ENCODE assay signal across 20 mouse cellular contexts in the genomic region with DNA sequence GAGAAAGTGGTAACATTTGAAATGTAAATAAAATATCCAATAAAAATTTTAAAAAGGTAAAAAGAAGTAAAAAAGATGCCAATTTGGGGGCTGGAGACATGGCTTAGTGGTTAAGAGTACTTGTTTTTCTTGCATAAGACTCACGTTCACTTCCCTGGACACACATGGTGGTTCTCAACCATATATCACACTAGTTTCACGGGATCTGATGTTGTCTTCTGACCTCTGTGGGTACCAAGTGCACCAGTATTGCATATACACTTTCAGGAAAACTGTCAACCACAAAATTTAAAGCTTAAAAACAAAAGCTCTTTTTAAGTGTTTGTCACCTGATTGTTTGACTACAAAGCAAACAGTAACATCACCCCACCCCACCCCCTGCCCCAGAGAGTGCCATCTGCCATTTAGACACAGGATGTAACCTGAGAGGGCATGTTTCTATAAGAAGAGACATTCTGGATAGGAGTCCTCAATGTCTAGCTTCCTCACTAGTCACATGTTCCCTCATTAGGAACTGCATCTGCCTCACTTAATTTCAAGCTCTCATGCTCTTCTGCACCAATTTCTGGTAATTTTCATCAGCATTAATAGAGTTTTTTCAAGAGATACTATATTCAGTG.
A peak's percentile ranks its signal among the peaks of the same experiment; 100 is the strongest.
DNase-seq lines count a peak whose midpoint lies in the region; ATAC-seq lines count a peak whose summit lies in the region.
"Had no signal": no experiment of that assay in that cellular context is flagged by ENCODE, and none has a peak within 500 bp of the region (broad histone marks: within the 10 kb centered on the region; RNA-seq: fewer than 3 reads in every experiment).

No protein-coding gene starts in this region.

- no peaks in the 10 kb centered on the region for H3K27me3 ChIP-seq in embryonic facial prominence, embryonic 14.5 days (replicated peaks; ENCODE audit: control insufficient read depth, insufficient read depth, low read length)
- no peaks in the 10 kb centered on the region for H3K27me3 ChIP-seq in embryonic facial prominence, embryonic 10.5 days (replicated peaks; ENCODE audit: low read depth, poor library complexity, severe bottlenecking)
- H3K27me3 ChIP-seq in kidney, embryonic 15.5 days = no peaks in the 10 kb centered on the region
- H3K27me3 ChIP-seq: CH12.LX; embryonic facial prominence, embryonic 12.5 days; heart, embryonic 13.5 days; hindbrain, embryonic 12.5 days; Patski had no signal

- H3K4me1 ChIP-seq in embryonic facial prominence, embryonic 14.5 days (ENCODE audit: control insufficient read depth, insufficient read depth, low read length) = no peaks in the 10 kb centered on the region
- peaks cover 15% of the 10 kb centered on the region for H3K4me1 ChIP-seq in embryonic facial prominence, embryonic 10.5 days
- no peaks in the 10 kb centered on the region for H3K4me1 ChIP-seq in kidney, embryonic 15.5 days
- H3K4me1 ChIP-seq: embryonic facial prominence, embryonic 12.5 days had no signal

- H3K9ac ChIP-seq in embryonic facial prominence, embryonic 14.5 days (ENCODE audit: low read depth, low read length) = no peak overlapping the region
- no peak overlapping the region for H3K9ac ChIP-seq in kidney, embryonic 15.5 days
- H3K9ac ChIP-seq: embryonic facial prominence, embryonic 12.5 days; heart, embryonic 13.5 days; hindbrain, embryonic 12.5 days had no signal

- no peak for DNase-seq in embryonic facial prominence, embryonic 14.5 days (ENCODE audit: low spot score)
- no peak for DNase-seq in embryonic facial prominence, embryonic 10.5 days (ENCODE audit: low spot score)
- no peak for DNase-seq in kidney, postnatal 36 days
- peak; percentile 13 for DNase-seq in CD4-positive helper T cell, adult 2 months (ENCODE audit: low read depth, low spot score)
- DNase-seq in retina, postnatal 1 day = peak; percentile 56
- no peak for DNase-seq in adrenal gland, postnatal 36 days
- DNase-seq: adrenal gland, postnatal 14 days; cerebellum, adult 9-11 months; gastrocnemius, adult 2 months; gastrocnemius, postnatal 25 days; heart, postnatal 36 days had no signal

- H3K36me3 ChIP-seq in embryonic facial prominence, embryonic 14.5 days (ENCODE audit: control insufficient read depth, insufficient read depth, low read length) = no peaks in the 10 kb centered on the region
- no peaks in the 10 kb centered on the region for H3K36me3 ChIP-seq in embryonic facial prominence, embryonic 10.5 days (replicated peaks)
- no peaks in the 10 kb centered on the region for H3K36me3 ChIP-seq in kidney, embryonic 15.5 days
- H3K36me3 ChIP-seq: embryonic facial prominence, embryonic 12.5 days; heart, embryonic 13.5 days; hindbrain, embryonic 12.5 days had no signal

- ATAC-seq in embryonic facial prominence, embryonic 14.5 days (ENCODE audit: low read depth) = peak; percentile 65; the same call in 1 of the 2 replicates
- peak; percentile 67 for ATAC-seq in kidney, embryonic 15.5 days (replicated peaks; ENCODE audit: low FRiP score)
- ATAC-seq: activated CD4-positive, CD25-positive, alpha-beta regulatory T cell, adult 4 months; forebrain, embryonic 14.5 days; hindbrain, embryonic 16.5 days; Patski had no signal

- no peaks in the 10 kb centered on the region for H3K9me3 ChIP-seq in embryonic facial prominence, embryonic 14.5 days (ENCODE audit: control insufficient read depth, low read length)
- H3K9me3 ChIP-seq in embryonic facial prominence, embryonic 10.5 days = no peaks in the 10 kb centered on the region
- no peaks in the 10 kb centered on the region for H3K9me3 ChIP-seq in kidney, embryonic 15.5 days (replicated peaks)
- H3K9me3 ChIP-seq: embryonic facial prominence, embryonic 12.5 days; heart, embryonic 13.5 days; hindbrain, embryonic 12.5 days had no signal

- whole genome bisulfite sequencing in embryonic facial prominence, embryonic 14.5 days = 52% methylated on average over 2 of the region's 2 CpGs
- 72% methylated on average over 2 of the region's 2 CpGs for WGBS in embryonic facial prominence, embryonic 10.5 days
- 17% methylated on average over 2 of the region's 2 CpGs for WGBS in kidney, embryonic 15.5 days

- no peak overlapping the region for H3K4me3 ChIP-seq in embryonic facial prominence, embryonic 14.5 days (ENCODE audit: low read depth, low read length)
- H3K4me3 ChIP-seq in embryonic facial prominence, embryonic 10.5 days = no peak overlapping the region
- no peak overlapping the region for H3K4me3 ChIP-seq in kidney, embryonic 15.5 days (replicated peaks)
- H3K4me3 ChIP-seq: embryonic facial prominence, embryonic 12.5 days; gastrocnemius, adult 2 months; heart, embryonic 13.5 days; hindbrain, embryonic 12.5 days had no signal

- no peak overlapping the region for H3K4me2 ChIP-seq in embryonic facial prominence, embryonic 14.5 days (ENCODE audit: low read depth, low read length)
- no peak overlapping the region for H3K4me2 ChIP-seq in kidney, embryonic 15.5 days
- H3K4me2 ChIP-seq: embryonic facial prominence, embryonic 12.5 days; heart, embryonic 13.5 days; hindbrain, embryonic 12.5 days had no signal

- H3K27ac ChIP-seq in embryonic facial prominence, embryonic 14.5 days (replicated peaks; ENCODE audit: low read depth, low read length) = no peak overlapping the region
- no peak overlapping the region for H3K27ac ChIP-seq in embryonic facial prominence, embryonic 10.5 days (replicated peaks)
- H3K27ac ChIP-seq in kidney, embryonic 15.5 days = no peak overlapping the region
- H3K27ac ChIP-seq: embryonic facial prominence, embryonic 12.5 days; gastrocnemius, adult 2 months; heart, embryonic 13.5 days; hindbrain, embryonic 12.5 days had no signal

Comparison
In these comparisons a context has a peak if more than half of its experiments do, and no peak if none do; other contexts are left out.
1. DNase-seq: peak in CD4-positive helper T cell, adult 2 months (single experiment) and retina, postnatal 1 day (single experiment); none in embryonic facial prominence, embryonic 14.5 days (single experiment), embryonic facial prominence, embryonic 10.5 days (single experiment), kidney, postnatal 36 days (0 of 2) and adrenal gland, postnatal 36 days (0 of 2).